Mouse (Mus musculus): ENCODE data around the gene Irgm1. TPM values are rescaled to one million over a fixed set of nuclear protein-coding genes. Genes with fewer than 3 reads are reported as not detected.
A peak's percentile ranks its signal among the peaks of the same experiment; 100 is the strongest.

Gene Irgm1
- total and polyA plus RNA-seq, 3 experiments = 25.7 to 58.1 (median 49.0) TPM

- no peak for TF ChIP-seq MYC (IDR thresholded peaks at IDR 0.05; ENCODE audit: low read depth, low read length)
- TF ChIP-seq UBTF (IDR thresholded peaks at IDR 0.05; ENCODE audit: low read depth, low read length) = no peak
- TF ChIP-seq MXI1 (IDR thresholded peaks at IDR 0.05; ENCODE audit: low read depth, low read length) = 0 out of 2 replicates have a peak, but pooled peaks have one; percentile 19
- no peak for TF ChIP-seq USF1 (IDR thresholded peaks at IDR 0.05; ENCODE audit: low read depth, low read length)
- peak; percentile 76 for TF ChIP-seq JUN (IDR thresholded peaks at IDR 0.05; ENCODE audit: insufficient read depth, low read depth, low read length)
- TF ChIP-seq ZC3H11A (IDR thresholded peaks at IDR 0.05; ENCODE audit: low read depth, low read length) = no peak
- no peak for TF ChIP-seq GABPA (IDR thresholded peaks at IDR 0.05; ENCODE audit: insufficient replicate concordance, low read depth, low read length)
- peak; percentile 82 for TF ChIP-seq JUND (conservative IDR thresholded peaks at IDR 0.05; ENCODE audit: low read depth, low read length)
Observed at GRCm38 (mm10) chr11:48820308-48820674, 51.2 kb downstream of the Irgm1 start (continued).

- dilution Hi-C loops (cut with MboI; ENCODE audit: extremely low pct_ligation_motif_present, extremely low pct_unique_long_range_greater_than_20kb, low sequenced_read_pairs) = no loop called here
- peak overlapping the region; percentile 56 for H3K9ac ChIP-seq (ENCODE audit: insufficient read depth, low read depth)
- in situ Hi-C loops (cut with MboI; ENCODE audit: low pct_ligation_motif_present, low pct_unique_long_range_greater_than_20kb, low sequenced_read_pairs) = loop anchor here (5.0 kb wide), 1 partner anchor 33 kb away; no protein-coding TSS in a partner anchor
- no peaks in the 10 kb centered on the region for H3K9me3 ChIP-seq (replicated peaks; ENCODE audit: low read length)
- H3K79me2 ChIP-seq (replicated peaks; ENCODE audit: control insufficient read depth, extremely low read depth, insufficient read depth, poor library complexity, severe bottlenecking) = peaks cover 20% of the 10 kb centered on the region
- H3K4me2 ChIP-seq (ENCODE audit: insufficient read depth, low read depth, poor library complexity, severe bottlenecking) = peak overlapping the region; percentile 67
- peak overlapping the region; percentile 84 for H3K27ac ChIP-seq (ENCODE audit: insufficient read depth, low read depth)
- peaks cover 17 to 61% of the 10 kb centered on the region in 2 experiments for H3K4me1 ChIP-seq (ENCODE audit: control insufficient read depth in 1 of 2, insufficient read depth in 2 of 2)
- no peak overlapping the region for H3K4me3 ChIP-seq (replicated peaks in 1 of 3; ENCODE audit: low read depth in 2 of 3, low read length in 2 of 3, poor library complexity in 1 of 3)
- peak; percentile 84 for DNase-seq (ENCODE audit: extremely low read depth)
- H3K36me3 ChIP-seq (replicated peaks in 1 of 2; ENCODE audit: control insufficient read depth in 1 of 2, insufficient read depth in 1 of 2, low read length in 1 of 2) = peaks cover 5 to 11% of the 10 kb centered on the region in 2 experiments
- peaks cover 6% of the 10 kb centered on the region for H3K27me3 ChIP-seq (replicated peaks)
- no peak; a peak in 1 of 4 replicates for TF ChIP-seq CTCF (conservative IDR thresholded peaks at IDR 0.05 in 1 of 2, IDR thresholded peaks at IDR 0.05 in 1 of 2; ENCODE audit: low read depth in 2 of 2, low read length in 2 of 2)
- TF ChIP-seq JUND (conservative IDR thresholded peaks at IDR 0.05; ENCODE audit: low read depth, low read length) = peak; percentile 32; the same call in 1 of the 2 replicates
- TF ChIP-seq TBP (conservative IDR thresholded peaks at IDR 0.05; ENCODE audit: low read depth, low read length) = peak; percentile 97
- no peak for TF ChIP-seq PAX5 (IDR thresholded peaks at IDR 0.05; ENCODE audit: low read length)
- no peak; the same call in none of the 2 replicates for TF ChIP-seq RAD21 (IDR thresholded peaks at IDR 0.05; ENCODE audit: low read depth, low read length)
- no peak for TF ChIP-seq CHD2 (IDR thresholded peaks at IDR 0.05; ENCODE audit: low read length)
- peak; percentile 27; the same call in 1 of the 2 replicates for TF ChIP-seq JUN (IDR thresholded peaks at IDR 0.05; ENCODE audit: insufficient read depth, low read depth, low read length)
- no peak for TF ChIP-seq POLR2AphosphoS2 (IDR thresholded peaks at IDR 0.05; ENCODE audit: low read depth, low read length)
- TF ChIP-seq MAZ (IDR thresholded peaks at IDR 0.05; ENCODE audit: low read depth, low read length) = no peak; the same call in 1 of the 2 replicates
- TF ChIP-seq ZMIZ1 (IDR thresholded peaks at IDR 0.05; ENCODE audit: low read depth, low read length) = no peak
- peak; percentile 63; the same call in 1 of the 2 replicates for TF ChIP-seq ELF1 (IDR thresholded peaks at IDR 0.05; ENCODE audit: low read depth, low read length)
- 0 out of 2 replicates have a peak, but pooled peaks have one; percentile 31 for TF ChIP-seq RCOR1 (conservative IDR thresholded peaks at IDR 0.05; ENCODE audit: low read depth, low read length)
- TF ChIP-seq KAT2A (IDR thresholded peaks at IDR 0.05; ENCODE audit: insufficient replicate concordance, low read length) = no peak
- peak; percentile 67 for TF ChIP-seq SIN3A (IDR thresholded peaks at IDR 0.05; ENCODE audit: low read length)
- TF ChIP-seq TCF12 (IDR thresholded peaks at IDR 0.05; ENCODE audit: low read depth, low read length) = no peak
- no peak for TF ChIP-seq USF1 (IDR thresholded peaks at IDR 0.05; ENCODE audit: low read depth, low read length)
- TF ChIP-seq MAFK (IDR thresholded peaks at IDR 0.05; ENCODE audit: insufficient replicate concordance, low read length) = peak; percentile 97
- TF ChIP-seq BHLHE40 (IDR thresholded peaks at IDR 0.05; ENCODE audit: low read depth, low read length) = 0 out of 2 replicates have a peak, but pooled peaks have one; percentile 29
- TF ChIP-seq NELFE (IDR thresholded peaks at IDR 0.05; ENCODE audit: low read depth, low read length) = no peak
- 0 out of 2 replicates have a peak, but pooled peaks have one; percentile 24 for TF ChIP-seq ETS1 (conservative IDR thresholded peaks at IDR 0.05; ENCODE audit: low read depth, low read length)
- TF ChIP-seq USF2 (conservative IDR thresholded peaks at IDR 0.05; ENCODE audit: low read depth, low read length) = 0 out of 2 replicates have a peak, but pooled peaks have one; percentile 34
- no peak for TF ChIP-seq GABPA (IDR thresholded peaks at IDR 0.05; ENCODE audit: insufficient replicate concordance, low read depth, low read length)
- no peak for TF ChIP-seq NRF1 (IDR thresholded peaks at IDR 0.05; ENCODE audit: low read depth, low read length)
- peak; percentile 55; the same call in 1 of the 2 replicates for TF ChIP-seq MEF2A (IDR thresholded peaks at IDR 0.05; ENCODE audit: borderline replicate concordance, low read depth, low read length)
- TF ChIP-seq IRF4 (IDR thresholded peaks at IDR 0.05; ENCODE audit: low read depth, low read length) = no peak
- TF ChIP-seq UBTF (IDR thresholded peaks at IDR 0.05; ENCODE audit: low read depth, low read length) = no peak
- TF ChIP-seq ZKSCAN1 (IDR thresholded peaks at IDR 0.05; ENCODE audit: borderline replicate concordance, low read depth, low read length) = no peak; the same call in 1 of the 2 replicates
- no peak for TF ChIP-seq POLR2A (IDR thresholded peaks at IDR 0.05; ENCODE audit: low read depth, low read length)
- peak; percentile 76 for TF ChIP-seq MYC (IDR thresholded peaks at IDR 0.05; ENCODE audit: low read depth, low read length)
- no peak for TF ChIP-seq MAX (IDR thresholded peaks at IDR 0.05; ENCODE audit: low read length)
- peak; percentile 94 for TF ChIP-seq ZNF384 (IDR thresholded peaks at IDR 0.05; ENCODE audit: low read depth, low read length)
- TF ChIP-seq MXI1 (IDR thresholded peaks at IDR 0.05; ENCODE audit: low read depth, low read length) = peak; percentile 56; the same call in 1 of the 2 replicates
- peak; percentile 21; the same call in 1 of the 2 replicates for TF ChIP-seq HCFC1 (IDR thresholded peaks at IDR 0.05; ENCODE audit: low read depth, low read length)
Observed at GRCm38 (mm10) chr11:48819614-48820307, 51.7 kb downstream of the Irgm1 start.

Measured in CH12.LX (cell line).